Mouse (Mus musculus): Measurements from ENCODE around the gene Naa80.
A peak's percentile ranks its signal among the peaks of the same experiment; 100 is the strongest.

The Naa80 gene

DNA sequence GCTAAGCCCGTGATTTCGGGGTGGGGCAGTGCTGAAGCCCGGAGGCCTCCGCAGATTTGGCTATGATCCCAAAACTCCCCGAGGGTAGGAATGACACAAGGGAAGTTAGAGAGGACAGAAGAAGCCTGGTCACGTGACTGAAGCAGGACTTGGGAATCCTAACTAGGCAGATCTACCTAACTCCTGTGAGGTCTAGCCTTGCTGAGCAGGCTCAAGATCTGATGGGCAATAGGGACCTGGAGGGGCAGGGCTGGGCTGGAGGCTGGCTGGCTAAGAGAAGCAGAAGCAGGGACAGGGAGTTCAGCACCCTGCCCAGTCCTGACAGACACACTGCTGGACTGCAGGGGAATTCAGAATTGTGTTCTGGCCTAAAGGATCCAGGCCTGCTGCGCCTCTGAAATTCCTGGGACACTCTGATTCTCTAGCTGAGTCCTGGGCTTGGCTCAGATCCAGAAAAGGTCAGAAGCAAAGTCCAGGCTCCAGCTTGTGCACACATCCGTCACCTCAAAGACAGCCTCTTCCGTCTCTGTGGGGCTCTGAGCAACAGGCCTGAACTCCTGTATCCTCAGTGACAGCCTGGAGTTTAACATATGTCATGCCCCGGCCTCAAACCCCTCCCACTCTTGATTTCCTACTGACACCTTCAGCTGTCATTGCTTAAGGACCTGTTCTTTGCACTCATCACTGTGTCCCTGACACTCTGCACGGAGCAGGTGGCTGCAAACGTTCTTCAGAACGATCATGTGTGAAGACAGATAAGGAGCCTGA lies 40.3 kb downstream of the Naa80 start:
- peak in 1 of 2 experiments; percentile 70 for DNase-seq

DNA sequence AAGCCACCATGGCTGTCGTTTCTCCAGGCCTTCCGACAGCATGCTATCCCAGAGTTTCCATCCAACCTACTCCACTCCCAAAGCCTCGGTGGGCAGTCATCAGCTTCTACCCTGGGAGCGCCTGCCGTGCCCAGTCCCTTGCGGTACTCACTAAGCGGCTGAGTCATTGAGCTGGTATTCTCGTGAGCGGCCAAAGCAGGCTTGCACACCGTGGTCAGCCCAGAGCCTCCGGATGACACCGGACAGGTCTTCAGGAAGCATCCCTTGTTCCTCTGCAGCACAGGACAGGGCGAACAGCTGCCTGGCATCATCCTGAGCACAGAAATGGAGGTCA lies 40.8 kb downstream of the Naa80 start:
- no peak for DNase-seq

DNA sequence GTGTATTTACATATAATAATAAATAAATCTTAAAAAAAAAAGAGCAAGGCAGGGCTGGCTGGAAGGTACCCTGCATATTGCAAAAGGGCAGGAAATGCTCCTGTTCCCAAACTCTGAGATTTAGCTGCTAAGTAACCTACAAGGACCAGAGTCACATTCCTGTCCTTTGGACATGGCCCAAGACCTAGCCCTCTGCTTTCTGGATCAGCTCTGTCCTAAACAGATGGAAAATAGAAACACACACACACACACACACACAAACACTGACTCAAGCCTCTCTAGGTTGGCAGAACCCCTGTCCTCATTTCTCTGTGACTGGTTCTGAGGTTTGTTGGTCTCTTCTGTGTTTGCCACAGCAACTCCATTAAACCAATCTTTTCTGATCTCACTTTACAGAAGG lies 42.3 kb downstream of the Naa80 start:
- DNase-seq: peak in 1 of 2 experiments; percentile 47

DNA sequence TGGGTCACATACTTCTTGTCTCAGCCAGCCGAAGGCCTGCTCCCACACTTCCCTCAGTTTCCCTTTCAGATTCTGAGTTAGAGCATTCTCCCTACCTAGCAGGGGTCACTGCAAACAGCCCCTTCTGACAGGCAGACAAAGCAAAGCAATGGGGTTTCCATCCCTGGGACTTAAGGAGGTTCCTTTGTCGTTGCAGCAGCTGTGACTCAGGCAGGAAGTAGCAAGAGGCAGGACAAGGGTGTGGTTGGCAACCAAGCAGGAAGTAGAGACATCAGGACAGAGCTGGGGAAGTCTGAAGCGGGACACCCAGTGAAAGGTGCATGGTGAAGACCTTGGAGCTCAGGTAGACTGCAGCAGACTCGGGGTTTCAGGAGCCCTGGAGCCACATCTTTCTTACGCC lies 45.9 kb downstream of the Naa80 start:
- peak; percentile 76 to 79 for DNase-seq

DNA sequence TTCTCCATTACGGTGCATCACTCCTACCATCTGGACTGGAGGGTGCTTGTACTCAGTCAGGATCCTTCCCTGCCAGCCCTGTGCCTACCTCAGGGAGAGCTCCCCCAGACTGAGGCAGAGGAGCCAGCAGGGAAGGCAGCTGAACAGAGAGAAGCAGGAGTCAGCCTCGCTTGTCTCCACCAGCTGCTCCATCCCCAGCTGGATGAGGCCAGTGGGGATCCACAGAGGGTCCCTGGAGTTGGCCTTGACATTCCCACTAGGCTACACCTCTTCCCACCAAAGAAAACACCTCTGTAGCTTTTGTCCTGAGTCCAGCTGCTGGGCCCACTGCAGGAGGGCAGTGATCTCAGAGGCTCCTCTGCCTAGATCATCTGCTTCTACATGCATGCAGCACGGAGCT lies 46.3 kb downstream of the Naa80 start:
- no peak for DNase-seq

DNA sequence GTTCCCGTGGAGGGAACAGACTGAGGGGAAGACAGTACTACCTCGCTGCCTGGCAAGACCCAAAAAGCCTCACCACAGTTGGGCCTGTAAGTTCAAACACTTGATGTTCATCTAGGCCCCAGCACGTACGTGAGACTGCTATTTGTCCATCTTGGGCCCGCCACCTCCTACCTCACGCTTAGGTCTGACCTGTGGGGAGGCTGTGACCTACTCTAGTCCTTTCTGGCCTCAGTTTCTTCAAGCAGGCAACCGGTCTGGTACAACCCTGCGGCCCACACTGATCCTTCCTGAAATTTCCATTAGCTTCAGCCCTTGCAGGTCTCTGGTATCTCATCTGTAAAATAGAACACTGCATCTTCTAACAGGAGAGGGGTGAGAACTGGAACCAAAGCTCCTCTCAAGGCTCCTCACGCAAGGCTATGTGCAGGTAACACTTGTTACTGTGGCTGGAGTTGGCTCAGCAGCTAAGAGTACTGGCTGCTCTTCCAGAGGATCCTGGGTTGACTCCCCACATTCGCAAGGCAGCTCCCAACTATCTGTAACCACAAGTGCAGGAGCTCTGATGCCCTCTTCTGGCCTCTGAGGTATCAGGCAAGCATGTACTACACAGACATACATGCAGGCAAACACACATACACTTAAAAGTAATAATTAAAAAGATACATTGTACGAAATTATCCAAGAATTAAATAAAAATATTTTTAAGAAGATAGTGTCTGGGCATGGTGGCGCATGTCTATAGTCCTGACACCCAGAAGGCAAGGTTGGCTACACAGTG lies 46.9 kb downstream of the Naa80 start:
- no peak for DNase-seq

DNA sequence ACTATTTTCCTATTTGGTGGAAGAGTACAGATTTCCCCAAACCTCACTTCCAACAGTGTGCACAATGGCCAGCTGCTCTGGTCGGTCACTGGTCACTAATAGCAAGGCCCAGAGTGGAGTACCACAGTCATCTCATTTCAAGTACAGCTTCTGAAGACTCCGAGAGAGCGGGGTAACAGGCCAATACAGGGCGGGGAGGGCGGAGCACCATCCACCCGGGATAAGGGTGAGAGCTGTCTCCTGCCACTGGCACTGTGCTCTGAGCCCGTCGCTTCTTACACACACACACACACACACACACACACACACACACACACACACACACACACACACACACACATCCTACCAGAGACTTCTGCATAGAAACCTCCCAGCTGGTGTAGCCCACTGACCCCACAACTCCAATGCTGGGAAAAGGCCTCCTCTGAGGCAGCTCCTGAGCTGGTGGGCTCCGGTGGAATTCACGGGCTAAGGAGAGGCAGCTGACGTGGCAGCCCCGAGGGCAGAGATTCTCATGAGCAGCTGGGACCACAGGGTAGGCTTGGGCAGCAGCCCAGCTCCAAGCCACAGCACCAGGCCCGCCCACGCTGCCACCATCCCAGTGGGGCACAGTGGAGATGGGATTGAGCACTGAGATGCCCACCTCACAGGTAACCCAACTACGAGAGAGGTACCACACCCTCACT lies 47.6 kb downstream of the Naa80 start:
- no peak for DNase-seq

DNA sequence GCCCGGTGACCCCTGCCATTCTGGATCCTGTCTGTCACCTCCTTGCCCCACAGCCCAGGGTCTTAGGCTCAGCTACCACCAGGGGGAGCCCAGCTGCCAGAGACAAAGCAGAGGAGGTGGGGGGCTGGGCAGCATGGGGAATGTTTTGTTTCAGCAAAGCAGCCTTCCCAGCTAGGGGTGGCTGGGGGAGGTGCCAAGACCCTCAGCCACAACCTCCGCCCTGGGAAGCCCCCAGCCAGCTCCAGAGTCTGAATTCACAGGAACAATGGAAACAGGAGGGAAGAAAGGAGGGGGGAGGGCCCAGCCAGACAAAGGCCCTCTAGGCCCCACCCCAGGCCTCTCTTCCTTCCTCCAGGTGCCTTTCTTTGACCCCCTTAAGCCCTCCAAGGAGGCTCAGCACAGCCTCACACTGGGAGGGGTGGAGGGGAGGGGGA lies 48.2 kb downstream of the Naa80 start:
- peak; percentile 77 to 88 for DNase-seq

DNA sequence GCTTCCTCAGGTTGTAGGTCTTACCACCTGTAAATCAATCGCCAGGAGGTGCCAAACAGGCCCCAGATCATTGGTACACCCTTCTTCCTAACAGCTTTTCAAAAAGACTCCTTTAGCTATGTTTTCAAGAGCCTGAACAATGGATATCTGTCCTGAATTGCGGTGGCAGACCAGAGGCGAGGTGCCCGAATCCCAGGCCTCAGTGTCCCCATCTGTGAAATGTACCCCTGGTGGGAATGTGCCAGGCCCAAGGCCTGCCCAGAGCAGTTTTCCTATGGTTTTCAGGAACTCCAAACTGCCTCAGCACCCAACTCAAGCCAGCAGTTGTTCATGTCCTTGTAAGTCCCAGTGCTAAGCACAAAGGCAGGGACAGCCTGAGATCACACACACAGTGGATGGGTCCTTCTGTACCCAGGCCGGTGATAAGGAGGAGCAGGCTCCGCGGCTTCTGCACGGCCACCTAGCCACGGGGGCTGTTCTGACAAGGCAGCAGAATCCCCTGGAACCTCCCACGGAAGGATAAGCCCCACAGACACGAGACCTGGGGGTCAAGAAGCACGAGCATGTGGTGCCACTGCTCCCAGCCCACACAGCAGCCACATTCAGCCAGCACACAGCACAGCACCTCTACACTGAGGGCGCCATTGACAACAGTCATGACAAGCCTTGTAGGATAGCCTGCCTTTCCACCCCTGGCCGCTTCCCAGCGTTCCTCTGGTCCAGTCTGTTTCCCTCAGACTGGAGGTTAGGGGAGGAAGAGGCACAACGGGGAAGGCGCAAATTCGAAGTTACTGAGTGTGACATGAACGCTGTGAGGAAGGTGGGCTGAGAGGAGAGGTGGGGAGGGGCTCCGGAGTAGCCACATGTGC lies 48.9 kb downstream of the Naa80 start:
- no peak for DNase-seq

DNA sequence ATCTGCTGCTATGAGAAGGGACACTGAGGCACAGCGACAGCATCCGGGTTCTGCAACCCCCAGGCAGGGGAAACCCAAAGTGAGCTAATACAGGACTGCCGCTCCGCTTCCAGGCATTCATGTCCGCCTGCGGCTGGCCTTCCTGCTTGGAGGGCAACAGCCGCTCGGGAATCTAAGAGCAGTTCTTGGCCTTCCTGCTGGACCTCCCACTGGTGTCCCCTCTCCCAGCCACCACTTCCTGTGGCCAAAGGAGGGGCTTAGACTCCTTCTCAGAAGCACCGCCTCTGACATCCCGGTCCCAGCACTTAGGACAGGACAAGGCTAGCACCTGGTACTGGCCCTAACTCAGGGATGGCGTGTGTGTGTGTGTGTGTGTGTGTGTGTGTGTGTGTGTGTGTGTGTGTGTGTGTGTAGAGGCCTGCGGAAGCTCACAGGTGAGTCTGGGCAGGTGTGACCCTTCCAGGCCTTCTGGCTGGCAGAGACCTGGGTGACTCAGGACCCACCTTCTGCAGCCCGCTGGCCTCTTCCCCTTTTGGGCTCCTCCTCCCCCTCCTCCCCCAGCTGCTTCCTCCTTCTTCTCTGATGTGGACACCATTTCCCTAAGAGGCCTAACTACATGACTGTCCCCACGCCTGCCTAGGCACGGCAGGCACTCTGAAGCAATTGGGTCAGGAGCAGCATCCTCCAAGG lies 50.2 kb downstream of the Naa80 start:
- DNase-seq: peak; percentile 72 to 73

DNA sequence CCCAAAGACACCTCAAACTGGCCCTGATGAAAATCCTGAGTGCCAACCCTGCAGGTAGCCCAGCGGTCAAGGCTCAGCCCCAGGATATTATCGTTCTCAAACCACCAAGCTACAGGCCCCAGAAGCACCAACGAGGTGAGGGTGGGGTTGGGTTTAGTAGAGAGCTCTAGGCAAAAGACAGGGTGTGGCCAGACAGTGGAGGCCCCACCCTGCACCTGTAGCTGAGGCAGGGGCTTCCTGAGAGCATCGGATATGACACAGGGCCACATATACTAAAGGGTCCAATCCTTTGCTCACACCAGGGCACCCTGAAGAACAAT lies 50.7 kb downstream of the Naa80 start:
- DNase-seq: no peak

DNA sequence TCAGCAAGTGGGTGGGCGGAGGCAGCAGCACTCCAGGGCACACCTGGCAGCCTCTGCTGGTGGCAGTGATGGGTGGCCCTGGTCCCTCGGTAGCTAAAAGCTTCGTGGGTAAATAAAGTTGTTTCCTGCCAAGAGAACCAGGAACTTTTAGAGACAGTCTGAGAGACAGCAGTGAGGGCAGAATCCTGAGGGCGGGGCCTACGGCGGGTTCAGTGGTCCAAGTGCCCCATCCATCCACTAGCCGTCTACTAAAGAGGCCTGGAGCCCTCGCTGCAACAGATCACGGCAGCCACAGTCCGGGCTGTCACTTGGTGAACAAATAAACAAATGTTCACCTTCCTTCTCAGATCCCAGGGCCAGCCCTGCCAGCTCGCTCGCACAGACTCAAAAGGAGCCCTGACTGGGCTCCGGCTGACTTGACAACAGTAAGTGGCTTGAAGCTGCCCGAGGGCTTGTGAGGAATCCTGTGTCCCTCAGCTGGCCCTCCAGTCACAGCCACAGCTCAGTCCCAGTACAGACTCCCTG lies 51.3 kb downstream of the Naa80 start:
- DNase-seq: no peak

DNA sequence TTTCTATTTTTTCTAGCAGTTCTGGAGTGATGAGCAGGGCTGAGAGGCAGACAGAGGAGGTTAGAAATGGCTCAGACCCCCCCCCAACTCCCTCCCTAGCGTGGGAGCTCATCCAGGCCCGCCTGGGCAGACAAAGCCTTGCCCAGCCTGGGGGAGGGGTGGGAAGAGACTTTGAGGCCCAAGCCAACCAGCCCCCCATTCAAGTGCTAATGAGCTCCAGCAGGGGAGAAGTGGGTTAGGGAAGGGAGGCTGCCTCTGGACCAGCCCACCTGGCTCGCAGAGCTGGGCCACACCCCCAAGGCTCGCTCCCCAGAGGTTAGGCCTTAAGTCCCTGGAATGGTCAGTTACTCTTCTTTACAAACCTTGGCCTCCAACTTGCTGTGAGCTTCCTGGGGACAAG lies 51.9 kb downstream of the Naa80 start:
- DNase-seq: no peak

DNA sequence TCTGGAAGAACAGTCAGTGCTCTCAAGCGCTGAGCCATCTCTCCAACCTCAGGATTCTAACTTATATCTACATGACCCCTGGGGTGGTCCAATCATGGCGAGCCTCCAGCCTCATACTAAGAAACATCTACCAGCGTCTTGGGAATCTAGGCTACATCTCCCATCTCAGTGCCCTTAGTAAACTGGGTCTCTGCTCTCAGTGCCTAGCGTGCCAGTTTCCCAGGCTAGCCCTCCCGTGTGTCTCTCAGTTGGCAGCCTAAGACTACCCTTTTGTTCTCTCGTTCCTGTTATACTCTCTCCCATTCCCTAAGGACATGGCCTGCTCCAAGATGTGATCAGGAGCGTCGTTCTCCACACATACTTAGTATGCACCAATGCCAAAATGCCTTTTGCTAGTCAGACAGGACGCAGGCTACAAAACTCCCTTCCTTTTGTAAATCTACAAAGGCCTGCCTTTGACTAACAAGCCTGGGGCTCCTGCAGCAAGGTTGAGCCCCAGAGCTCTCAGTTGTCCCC lies 52.7 kb downstream of the Naa80 start:
- DNase-seq: no peak

DNA sequence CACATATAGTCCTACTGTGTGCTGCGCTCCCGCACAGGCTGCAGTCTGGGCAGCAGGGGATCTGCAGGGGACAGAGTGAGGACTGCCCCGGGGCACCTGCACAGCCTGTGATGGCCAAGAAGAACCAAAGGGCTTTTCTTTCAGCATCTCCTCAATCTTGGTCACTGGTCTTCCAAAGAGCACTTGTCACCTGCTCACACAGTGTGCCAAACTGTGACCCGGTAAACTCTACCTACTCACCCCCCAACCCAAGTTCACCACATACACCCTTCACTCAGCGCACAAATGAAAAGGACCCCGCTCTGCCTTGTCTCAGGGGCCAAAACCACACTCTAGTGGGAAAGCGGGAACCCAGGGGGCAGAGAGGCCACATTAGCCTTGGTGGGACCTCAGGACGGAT lies 53.2 kb downstream of the Naa80 start:
- no peak for DNase-seq

DNA sequence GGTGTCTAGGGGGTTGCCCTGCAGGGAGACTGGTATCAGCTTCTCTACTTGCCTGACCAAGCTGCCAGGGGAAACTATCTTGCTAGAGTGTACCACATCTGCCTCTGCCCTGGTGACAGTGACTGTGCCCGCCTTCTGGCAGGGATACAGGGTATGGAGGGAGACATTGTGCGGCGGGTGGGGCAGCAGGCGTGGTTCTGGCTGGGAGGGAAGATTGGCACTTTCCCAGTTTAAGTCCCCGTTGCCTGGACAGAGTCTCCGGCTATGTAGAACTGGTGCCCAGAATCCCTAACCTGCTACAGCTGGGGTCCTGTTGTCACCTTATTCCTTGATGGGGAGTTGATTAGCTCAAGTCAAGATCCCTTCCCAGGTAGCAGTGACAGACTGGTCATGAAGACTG lies 53.8 kb downstream of the Naa80 start:
- peak; percentile 79 to 84 for DNase-seq

DNA sequence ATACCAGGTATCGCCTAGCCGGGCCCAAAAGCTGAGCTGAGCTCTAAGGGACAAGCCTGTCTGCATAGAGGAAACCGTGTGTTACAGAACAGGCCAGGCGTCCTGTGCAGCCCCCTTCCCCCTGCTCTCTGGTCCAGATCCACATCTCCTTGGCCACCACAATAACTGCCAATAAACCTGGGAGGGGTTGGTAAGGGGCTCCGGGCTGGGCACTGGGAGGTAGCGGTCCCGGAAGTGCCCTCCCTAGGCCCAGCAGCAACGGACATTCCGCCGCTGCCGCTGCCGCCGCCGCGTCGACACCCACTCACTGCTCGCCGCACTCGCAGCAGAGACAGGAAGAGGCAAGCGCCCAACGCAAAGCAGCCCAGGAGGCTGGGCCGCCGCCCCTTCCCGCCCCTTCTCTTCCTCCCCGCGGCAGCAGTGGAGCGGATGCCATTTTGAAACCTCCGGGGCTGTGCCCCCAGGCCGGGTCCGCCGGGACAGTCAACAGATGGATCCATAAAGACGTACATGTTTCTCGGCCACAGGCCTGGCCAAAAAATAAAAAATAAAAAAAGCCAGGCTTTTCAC lies 54.5 kb downstream of the Naa80 start:
- DNase-seq: peak; percentile 88 to 91
